Mouse (Mus musculus) testis, adult 2 months (tissue): Measurements from ENCODE around the gene Ip6k2. TPM values are rescaled to one million over a fixed set of nuclear protein-coding genes. Genes with fewer than 3 reads are reported as not detected.

ENCODE experiments used
- H3K27ac ChIP-seq: fragments of 200-500 bp; 2 replicates; pipeline ENCODE4 v1.5.1; 2012; ENCODE audit warnings: low read depth, low read length; ENCODE audit not compliant: control insufficient read depth, insufficient read depth
- H3K27me3 ChIP-seq: fragments of 200-500 bp; 2 replicates; pipeline ENCODE4 v1.6.1; 2012; ENCODE audit warnings: mild to moderate bottlenecking, low read length, moderate library complexity; ENCODE audit not compliant: control insufficient read depth, insufficient read depth
- H3K36me3 ChIP-seq: fragments of 200-500 bp; 2 replicates; pipeline ENCODE4 v1.6.1; 2012; ENCODE audit warnings: mild to moderate bottlenecking, low read length; ENCODE audit not compliant: control insufficient read depth, insufficient read depth
- H3K4me1 ChIP-seq: fragments of 200-500 bp; 2 replicates; pipeline ENCODE4 v1.6.1; 2012; ENCODE audit warnings: low read length; ENCODE audit not compliant: control insufficient read depth, insufficient read depth
- H3K4me3 ChIP-seq: fragments of 200-500 bp; 2 replicates; pipeline ENCODE4 v1.5.1; 2012; ENCODE audit warnings: low read depth, mild to moderate bottlenecking, low read length, moderate library complexity, mixed read lengths; ENCODE audit not compliant: control insufficient read depth
- CTCF ChIP-seq: fragments of 200-500 bp; IDR thresholded peaks from 2 replicates; pipeline ENCODE4 v1.5.1; 2012; ENCODE audit warnings: low read depth, mild to moderate bottlenecking, inconsistent platforms, low read length, moderate library complexity; ENCODE audit not compliant: control insufficient read depth, insufficient read depth, insufficient replicate concordance
- POLR2A ChIP-seq: fragments of 200-500 bp; IDR thresholded peaks from 2 replicates; pipeline ENCODE4 v1.6.1; 2012; ENCODE audit warnings: low read depth, mild to moderate bottlenecking, inconsistent platforms, low read length, moderate library complexity; ENCODE audit not compliant: control insufficient read depth
- polyA plus RNA-seq: library from polyadenylated mRNA; depleted of rRNA; stranded (reverse); fragments of >200 nt; gene quantifications from 2 replicates; pipeline ENCODE4 v1.2.3, GENCODE M21; 2012; rRNA removed

Gene Ip6k2
- 49.7 and 54.0 TPM in 2 replicates for polyA plus RNA-seq

GRCm38 (mm10) chr9:108783548-108784463, at the start of gene Ip6k2:
Gene Ip6k2, plus strand, starts transcription at chr9:108783796.
- Histone ChIP-seq H3K27me3 (no peaks in the 10 kb centered on the region), H3K27ac (peak within 1 kb of the TSS; percentile 96), H3K36me3 (no peaks in the 10 kb centered on the region), H3K4me1 (peaks cover 4% of the 10 kb centered on the region), H3K4me3 (peak within 1 kb of the TSS; percentile 100)
- TF ChIP-seq POLR2A, result peak; percentile 71
- no peak for TF ChIP-seq CTCF

- no peaks in the 10 kb centered on the region for H3K4me1 ChIP-seq
- H3K4me3 ChIP-seq, result no peak overlapping the region
- no peaks in the 10 kb centered on the region for H3K36me3 ChIP-seq
- no peak overlapping the region for H3K27ac ChIP-seq
- no peaks in the 10 kb centered on the region for H3K27me3 ChIP-seq
- TF ChIP-seq POLR2A (no peak), CTCF (no peak)
Observed at GRCm38 (mm10) chr9:108734626-108735025, 49.0 kb upstream of the Ip6k2 start.

GRCm38 (mm10) chr9:108739239-108739638, 44.4 kb upstream of the Ip6k2 start:
- H3K36me3 ChIP-seq, result no peaks in the 10 kb centered on the region
- H3K4me3 ChIP-seq, result no peak overlapping the region

GRCm38 (mm10) chr9:108740062-108740461, 43.5 kb upstream of the Ip6k2 start:
- no peaks in the 10 kb centered on the region for H3K36me3 ChIP-seq
- no peak overlapping the region for H3K4me3 ChIP-seq
- no peaks in the 10 kb centered on the region for H3K27me3 ChIP-seq
- no peaks in the 10 kb centered on the region for H3K4me1 ChIP-seq
- no peak for TF ChIP-seq CTCF
- no peak for TF ChIP-seq POLR2A
- no peak overlapping the region for H3K27ac ChIP-seq

More at GRCm38 (mm10) chr9:108739239-108739638, 44.4 kb upstream of the Ip6k2 start:
- no peaks in the 10 kb centered on the region for H3K4me1 ChIP-seq
- H3K27ac ChIP-seq, result no peak overlapping the region
- no peaks in the 10 kb centered on the region for H3K27me3 ChIP-seq
- TF ChIP-seq CTCF, result no peak
- TF ChIP-seq POLR2A, result no peak

GRCm38 (mm10) chr9:108742048-108742447, 41.5 kb upstream of the Ip6k2 start:
- H3K4me3 ChIP-seq, result no peak overlapping the region
- H3K4me1 ChIP-seq, result no peaks in the 10 kb centered on the region
- no peak for TF ChIP-seq CTCF
- TF ChIP-seq POLR2A, result no peak
- H3K36me3 ChIP-seq, result no peaks in the 10 kb centered on the region
- H3K27me3 ChIP-seq, result no peaks in the 10 kb centered on the region
- no peak overlapping the region for H3K27ac ChIP-seq

- H3K36me3 ChIP-seq, result no peaks in the 10 kb centered on the region
- no peak overlapping the region for H3K4me3 ChIP-seq
Observed at GRCm38 (mm10) chr9:108746876-108747499, 36.6 kb upstream of the Ip6k2 start.

GRCm38 (mm10) chr9:108747694-108748093, 35.9 kb upstream of the Ip6k2 start:
- no peak for TF ChIP-seq POLR2A
- TF ChIP-seq CTCF, result no peak
- Histone ChIP-seq H3K27me3 (no peaks in the 10 kb centered on the region), H3K4me1 (no peaks in the 10 kb centered on the region), H3K4me3 (no peak overlapping the region), H3K27ac (no peak overlapping the region), H3K36me3 (no peaks in the 10 kb centered on the region)

More at GRCm38 (mm10) chr9:108746876-108747499, 36.6 kb upstream of the Ip6k2 start:
- no peak overlapping the region for H3K27ac ChIP-seq
- TF ChIP-seq POLR2A (no peak), CTCF (no peak)
- no peaks in the 10 kb centered on the region for H3K27me3 ChIP-seq
- H3K4me1 ChIP-seq, result no peaks in the 10 kb centered on the region
